Mouse (Mus musculus) Patski (cell line): Measurements from ENCODE around the gene Tiam1. TPM values are rescaled to one million over a fixed set of nuclear protein-coding genes. Genes with fewer than 3 reads are reported as not detected.

ENCODE experiments used
- ATAC-seq: fragments of 100-300 bp; one replicate; pipeline ENCODE4 v1.8.0; 2021
- CTCF ChIA-PET: fragments of 350-600 bp; sonication (Branson Sonifier 250); formaldehyde crosslinking; loops from one replicate; lab custom pipeline; 2022; ENCODE audit warnings: inconsistent platforms; lab: Charles Lee
- POLR2A ChIA-PET: fragments of 350-600 bp; sonication (Branson Sonifier 250); formaldehyde crosslinking; loops from one replicate; lab custom pipeline; 2022; ENCODE audit warnings: antibody characterized with exemption, inconsistent platforms; lab: Charles Lee
- DNase-seq: peaks from one replicate; pipeline ENCODE4 v3.0.0-alpha.2; 2011; ENCODE audit warnings: low read depth, low spot score
- H3K27me3 ChIP-seq: fragments of 371-371 bp; one replicate; pipeline ENCODE4 v1.5.1; 2021
- CTCF ChIP-seq: fragments of 100-300 bp; IDR thresholded peaks from one replicate; pipeline ENCODE4 v1.5.1; 2021
- in situ Hi-C: fragments of 300-500 bp; cut with MboI; formaldehyde crosslinking; loops from 3 replicates; pipeline ENCODE4 v1.11.1; 2018; ENCODE audit warnings: low pct_unique_long_range_greater_than_20kb, mixed read lengths
- polyA plus RNA-seq: library from polyadenylated mRNA; unstranded; gene quantifications from one replicate; pipeline ENCODE4 v1.2.3, GENCODE M21; 2021

Gene Tiam1
- polyA plus RNA-seq, 1 experiment from 2014 or later, result 10.8 TPM

DNA sequence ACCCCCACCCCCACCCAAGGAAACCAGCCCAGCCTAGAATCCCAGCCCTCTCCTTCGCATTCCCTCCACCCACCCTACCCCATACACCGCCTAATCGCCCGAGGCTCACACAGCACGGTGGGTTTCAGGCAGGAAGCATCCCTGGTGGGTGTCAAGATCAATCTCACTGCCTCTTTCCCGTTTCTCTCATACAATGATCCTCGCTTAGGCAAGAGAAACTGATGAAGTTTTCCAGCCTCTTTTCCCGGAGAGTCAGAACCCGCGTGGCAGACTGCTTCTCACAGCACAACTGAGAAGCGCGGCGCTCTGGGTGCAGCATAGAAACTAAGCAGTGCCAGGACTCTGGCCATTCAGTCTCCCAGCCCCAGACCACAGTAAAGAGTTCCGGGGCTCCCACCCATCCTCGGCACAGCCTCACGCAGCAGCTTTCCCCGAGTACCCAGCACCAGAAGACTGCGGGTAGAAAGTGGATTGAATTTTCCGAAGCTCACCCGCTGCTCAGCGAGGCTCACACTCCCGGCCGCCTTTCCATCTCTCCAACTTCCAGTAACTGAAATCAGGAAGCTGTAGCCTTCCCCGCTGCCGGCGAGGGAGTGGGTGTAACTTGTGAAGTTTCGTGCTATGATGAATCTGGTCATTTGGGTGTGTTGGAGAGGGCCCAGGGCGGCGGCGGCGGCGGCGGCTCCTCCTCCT lies 183.2 kb downstream of the Tiam1 start:
- ChIA-PET CTCF (no interaction called here), POLR2A (interaction anchor here (0.7 kb wide), 1 partner anchor 108 kb away, joined by 5 read pairs; no protein-coding TSS in a partner anchor)
- DNase-seq (no peak), ATAC-seq (peak; percentile 75)
- TF ChIP-seq CTCF, result no peak
- in situ Hi-C loops, result no loop called here
- no peaks in the 10 kb centered on the region for H3K27me3 ChIP-seq

DNA sequence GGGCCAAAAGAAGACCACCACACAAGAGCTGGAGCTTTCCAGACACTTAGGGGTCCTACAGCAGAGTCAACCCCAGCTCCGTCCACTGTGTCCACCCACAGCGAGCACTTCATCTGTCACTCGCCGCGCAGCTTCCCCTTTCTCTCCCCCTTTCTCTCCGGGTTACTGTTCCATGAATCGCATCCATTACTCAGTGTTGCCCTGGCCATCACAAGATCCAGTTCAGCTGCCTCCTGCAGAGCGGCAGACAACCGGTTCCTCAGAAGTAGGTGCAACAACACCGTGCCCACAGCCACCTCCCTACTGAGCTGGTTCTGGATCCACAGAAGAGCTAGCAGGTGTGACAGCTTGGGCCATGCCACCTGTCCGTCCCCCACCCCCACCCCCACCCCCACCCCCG lies 184.6 kb downstream of the Tiam1 start:
- ChIA-PET POLR2A (no interaction called here), CTCF (no interaction called here)
- no peak for TF ChIP-seq CTCF
- DNase-seq, result no peak
- ATAC-seq, result peak; percentile 48
- no peaks in the 10 kb centered on the region for H3K27me3 ChIP-seq
- in situ Hi-C loops, result loop anchor here (5.0 kb wide), 1 partner anchor 113 kb away; no protein-coding TSS in a partner anchor

DNA sequence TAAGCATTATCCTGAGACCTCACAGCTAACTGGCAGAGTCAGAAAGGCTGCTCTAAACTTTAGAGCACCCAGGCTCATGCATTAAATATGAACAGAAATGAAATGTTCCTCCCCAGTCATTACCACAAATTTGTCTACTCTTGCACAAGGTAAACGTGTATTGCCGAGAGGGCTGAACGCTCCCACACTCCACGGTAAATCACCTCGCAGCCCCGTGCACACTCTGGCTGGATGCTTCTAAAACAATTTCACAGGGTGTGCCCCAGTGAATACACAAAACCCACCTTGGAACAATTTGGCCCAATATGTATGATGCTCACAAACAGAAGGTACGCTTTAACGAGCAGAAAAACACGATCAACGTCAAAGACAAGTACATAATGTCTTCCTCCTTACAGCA lies 185.5 kb downstream of the Tiam1 start:
- in situ Hi-C loops, result loop anchor here (5.0 kb wide), 1 partner anchor 114 kb away; no protein-coding TSS in a partner anchor
- no peak for ATAC-seq
- POLR2A ChIA-PET, result no interaction called here

GRCm38 (mm10) chr16:89954525-89954924 lies 189.0 kb downstream of the Tiam1 start:
- DNase-seq, result no peak
- TF ChIP-seq CTCF, result no peak
- in situ Hi-C loops, result no loop called here
- H3K27me3 ChIP-seq, result no peaks in the 10 kb centered on the region
- ChIA-PET POLR2A (no interaction called here), CTCF (no interaction called here)
- no peak for ATAC-seq

More for the DNA sequence above, 185.5 kb downstream of the Tiam1 start:
- CTCF ChIA-PET, result no interaction called here
- DNase-seq, result no peak
- no peaks in the 10 kb centered on the region for H3K27me3 ChIP-seq
- no peak for TF ChIP-seq CTCF

- TF ChIP-seq CTCF, result no peak
- H3K27me3 ChIP-seq, result no peaks in the 10 kb centered on the region
- no peak for ATAC-seq
- CTCF ChIA-PET, result no interaction called here
- no peak for DNase-seq
- POLR2A ChIA-PET, result no interaction called here
- in situ Hi-C loops, result no loop called here
Measured at GRCm38 (mm10) chr16:89954114-89954513, 189.5 kb downstream of the Tiam1 start.

GRCm38 (mm10) chr16:89952821-89953220 lies 190.7 kb downstream of the Tiam1 start:
- peak; percentile 83 for ATAC-seq
- no peaks in the 10 kb centered on the region for H3K27me3 ChIP-seq
- no peak for TF ChIP-seq CTCF
- in situ Hi-C loops, result no loop called here
- POLR2A ChIA-PET, result no interaction called here
- CTCF ChIA-PET, result no interaction called here
- no peak for DNase-seq

- no peak for TF ChIP-seq CTCF
- ChIA-PET POLR2A (no interaction called here), CTCF (no interaction called here)
- ATAC-seq (no peak), DNase-seq (no peak)
- in situ Hi-C loops, result no loop called here
- no peaks in the 10 kb centered on the region for H3K27me3 ChIP-seq
Measured at GRCm38 (mm10) chr16:89950754-89951153, 192.8 kb downstream of the Tiam1 start.

GRCm38 (mm10) chr16:89950251-89950650 lies 193.3 kb downstream of the Tiam1 start:
- in situ Hi-C loops, result no loop called here
- TF ChIP-seq CTCF, result no peak
- DNase-seq (no peak), ATAC-seq (no peak)
- CTCF ChIA-PET, result no interaction called here
- POLR2A ChIA-PET, result no interaction called here
- no peaks in the 10 kb centered on the region for H3K27me3 ChIP-seq

- ATAC-seq (no peak), DNase-seq (no peak)
- ChIA-PET CTCF (no interaction called here), POLR2A (no interaction called here)
- no peak for TF ChIP-seq CTCF
- in situ Hi-C loops, result loop anchor here (10.0 kb wide), 1 partner anchor 217 kb away; no protein-coding TSS in a partner anchor
- H3K27me3 ChIP-seq, result no peaks in the 10 kb centered on the region
Measured at GRCm38 (mm10) chr16:89948040-89948439, 195.5 kb downstream of the Tiam1 start.

DNA sequence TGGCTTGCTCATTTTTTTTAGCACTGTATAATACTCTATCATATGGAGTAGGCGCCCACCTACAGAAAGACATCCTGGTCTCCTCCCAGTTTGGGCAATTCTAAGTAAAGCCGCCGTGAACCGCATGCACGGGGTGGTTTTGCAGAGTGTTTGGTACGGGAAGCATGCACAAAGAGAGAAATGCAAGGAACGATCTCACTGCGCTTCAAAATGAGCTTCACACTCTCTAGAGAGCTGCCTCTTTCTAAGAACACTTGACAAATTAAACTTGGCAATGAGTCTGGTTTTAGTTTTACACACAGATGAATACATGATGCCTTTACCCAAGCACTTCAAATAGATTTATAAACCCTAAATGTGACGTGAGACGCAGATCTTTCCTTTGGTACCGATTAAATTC lies 196.8 kb downstream of the Tiam1 start:
- ChIA-PET CTCF (interaction anchor here (1.9 kb wide), 1 partner anchor 14 kb away, joined by 6 read pairs; no protein-coding TSS in a partner anchor), POLR2A (no interaction called here)
- TF ChIP-seq CTCF, result no peak
- ATAC-seq (no peak), DNase-seq (no peak)
- no peaks in the 10 kb centered on the region for H3K27me3 ChIP-seq
- in situ Hi-C loops, result loop anchor here (10.0 kb wide), 1 partner anchor 218 kb away; no protein-coding TSS in a partner anchor

DNA sequence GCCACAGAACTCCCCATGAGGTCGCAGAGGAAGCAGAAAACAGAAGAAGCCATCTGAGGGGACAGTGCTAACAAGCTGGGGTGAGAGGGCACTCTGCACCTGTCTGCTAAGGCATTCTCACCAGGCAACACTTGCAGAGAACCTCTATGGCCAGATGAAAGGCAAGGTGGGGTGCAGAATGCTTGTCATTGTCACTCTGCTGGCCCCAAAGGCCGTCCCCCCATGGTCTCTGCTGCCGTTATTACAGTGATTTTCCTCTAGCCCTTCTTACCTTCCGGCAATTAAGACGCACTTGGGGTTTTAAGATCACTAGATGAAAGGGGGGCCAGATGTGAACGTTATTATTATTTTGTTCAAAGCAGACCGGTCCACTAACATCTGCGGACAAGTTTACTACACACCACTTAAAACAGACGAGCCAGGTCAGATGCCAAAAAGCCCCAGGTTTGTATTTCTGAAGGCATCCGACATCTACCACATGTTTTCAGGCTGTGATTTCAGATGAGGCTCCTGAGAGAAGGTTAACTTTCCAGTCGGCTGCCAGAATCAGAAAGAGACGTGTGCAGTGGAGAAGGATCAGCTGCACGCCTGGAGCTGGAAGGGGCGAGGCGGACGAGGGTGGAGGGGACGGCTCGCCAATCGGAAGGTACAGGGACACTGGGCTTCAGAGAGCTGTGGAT lies 198.8 kb downstream of the Tiam1 start:
- CTCF ChIA-PET, result interaction anchor here (1.4 to 1.9 kb wide), 2 partner anchors 12 to 72 kb away, joined by 3 to 6 read pairs; no protein-coding TSS in a partner anchor
- no peak for DNase-seq

More for the DNA sequence above, 198.8 kb downstream of the Tiam1 start:
- ATAC-seq, result no peak
- in situ Hi-C loops, result loop anchor here (10.0 kb wide), 1 partner anchor 220 kb away; no protein-coding TSS in a partner anchor
- POLR2A ChIA-PET, result no interaction called here
- no peaks in the 10 kb centered on the region for H3K27me3 ChIP-seq
- no peak for TF ChIP-seq CTCF
